Mouse (Mus musculus): ENCODE results near the gene Eef1a2. TPM values are rescaled to one million over a fixed set of nuclear protein-coding genes. Genes with fewer than 3 reads are reported as not detected.
A peak's percentile ranks its signal among the peaks of the same experiment; 100 is the strongest.

Gene Eef1a2
- 0.43 TPM in 1 of 2 replicates, not detected in the other for polyA plus RNA-seq (2011; ENCODE audit: insufficient read depth, insufficient read length, low read depth, missing spikeins)

- Histone ChIP-seq H3K4me3 (ENCODE audit: low read depth, low read length) (peak within 1 kb of the TSS; percentile 71), H3K4me1 (ENCODE audit: control insufficient read depth, insufficient read depth, low read length) (no peaks in the 10 kb centered on the region), H3K36me3 (ENCODE audit: control insufficient read depth, insufficient read depth, low read length, poor library complexity, severe bottlenecking) (no peaks in the 10 kb centered on the region), H3K9me3 (replicated peaks; ENCODE audit: control insufficient read depth, insufficient read depth, low read length, poor library complexity, severe bottlenecking) (no peaks in the 10 kb centered on the region), H3K27ac (ENCODE audit: insufficient read depth, low read length) (no peak within 1 kb of the TSS), H3K9ac (ENCODE audit: low read depth, poor library complexity, severe bottlenecking) (peak within 1 kb of the TSS; percentile 15; the same call in 1 of the 2 replicates), H3K27me3 (ENCODE audit: control insufficient read depth, insufficient read depth, low read length, poor library complexity, severe bottlenecking) (no peaks in the 10 kb centered on the region)
- TF ChIP-seq POLR2A (IDR thresholded peaks at IDR 0.05; ENCODE audit: insufficient read depth, low read length) (no peak), CTCF (IDR thresholded peaks at IDR 0.05; ENCODE audit: low read depth, low read length) (no peak), EP300 (IDR thresholded peaks at IDR 0.05; ENCODE audit: insufficient read depth, low read depth, low read length) (no peak)
Observed at GRCm38 (mm10) chr2:181156248-181157121, at the start of gene Eef1a2. Gene Eef1a2 (minus strand): TSS chr2:181157014.

GRCm38 (mm10) chr2:181206118-181206517, 49.3 kb upstream of the Eef1a2 start:
- Histone ChIP-seq H3K36me3 (ENCODE audit: control insufficient read depth, insufficient read depth, low read length, poor library complexity, severe bottlenecking) (no peaks in the 10 kb centered on the region), H3K4me3 (ENCODE audit: low read depth, low read length) (no peak overlapping the region), H3K27ac (ENCODE audit: insufficient read depth, low read length) (no peak overlapping the region), H3K27me3 (ENCODE audit: control insufficient read depth, insufficient read depth, low read length, poor library complexity, severe bottlenecking) (no peaks in the 10 kb centered on the region), H3K4me1 (ENCODE audit: control insufficient read depth, insufficient read depth, low read length) (no peaks in the 10 kb centered on the region), H3K9ac (ENCODE audit: low read depth, poor library complexity, severe bottlenecking) (no peak overlapping the region), H3K9me3 (replicated peaks; ENCODE audit: control insufficient read depth, insufficient read depth, low read length, poor library complexity, severe bottlenecking) (no peaks in the 10 kb centered on the region)
- TF ChIP-seq POLR2A (IDR thresholded peaks at IDR 0.05; ENCODE audit: insufficient read depth, low read length) (no peak), EP300 (IDR thresholded peaks at IDR 0.05; ENCODE audit: insufficient read depth, low read depth, low read length) (no peak)

DNA sequence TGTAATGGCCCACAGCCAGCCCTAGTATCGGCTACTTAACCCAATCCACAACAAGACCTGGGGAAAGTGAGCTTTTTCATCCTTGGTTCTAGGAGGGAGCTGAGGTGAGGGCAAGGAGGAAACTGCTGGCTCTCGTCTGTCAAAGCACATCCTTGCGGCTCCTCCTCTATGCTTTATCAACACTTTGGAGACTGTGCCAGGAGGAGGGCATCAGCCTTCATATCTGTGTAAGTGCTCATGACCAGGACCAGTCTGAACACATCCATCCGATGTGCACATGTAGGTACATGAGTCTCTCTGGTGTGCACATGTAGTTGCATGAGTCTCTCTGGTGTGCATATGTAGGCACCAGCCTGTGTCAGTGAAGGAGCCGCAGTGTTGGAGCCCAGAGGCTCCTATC, 48.9 kb upstream of the Eef1a2 start:
- TF ChIP-seq CTCF (IDR thresholded peaks at IDR 0.05; ENCODE audit: low read depth, low read length) (no peak), EP300 (IDR thresholded peaks at IDR 0.05; ENCODE audit: insufficient read depth, low read depth, low read length) (no peak), POLR2A (IDR thresholded peaks at IDR 0.05; ENCODE audit: insufficient read depth, low read length) (no peak)
- Histone ChIP-seq H3K27ac (ENCODE audit: insufficient read depth, low read length) (no peak overlapping the region), H3K4me1 (ENCODE audit: control insufficient read depth, insufficient read depth, low read length) (no peaks in the 10 kb centered on the region), H3K4me3 (ENCODE audit: low read depth, low read length) (no peak overlapping the region), H3K9me3 (replicated peaks; ENCODE audit: control insufficient read depth, insufficient read depth, low read length, poor library complexity, severe bottlenecking) (no peaks in the 10 kb centered on the region), H3K9ac (ENCODE audit: low read depth, poor library complexity, severe bottlenecking) (no peak overlapping the region), H3K27me3 (ENCODE audit: control insufficient read depth, insufficient read depth, low read length, poor library complexity, severe bottlenecking) (no peaks in the 10 kb centered on the region), H3K36me3 (ENCODE audit: control insufficient read depth, insufficient read depth, low read length, poor library complexity, severe bottlenecking) (no peaks in the 10 kb centered on the region)

DNA sequence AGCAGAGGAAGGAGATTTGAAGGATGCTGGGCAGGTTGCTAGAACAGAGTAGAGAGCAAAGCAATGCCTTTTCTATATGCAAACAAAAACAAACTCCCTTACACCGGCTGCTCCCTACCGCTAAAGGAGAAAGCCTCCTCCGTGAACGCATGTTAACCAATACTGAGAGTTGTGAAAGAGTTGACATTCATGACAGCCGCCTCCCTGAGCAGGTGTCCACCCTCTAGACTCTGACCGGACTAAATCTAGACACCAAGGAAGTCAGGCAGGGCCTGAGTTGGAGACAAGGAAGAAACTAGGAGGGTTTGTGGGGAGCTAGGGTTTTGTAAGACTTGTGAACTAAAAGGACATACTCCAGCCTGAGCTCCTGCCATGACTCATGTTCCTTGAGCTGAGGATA, 46.1 kb upstream of the Eef1a2 start:
- Histone ChIP-seq H3K27me3 (ENCODE audit: control insufficient read depth, insufficient read depth, low read length, poor library complexity, severe bottlenecking) (no peaks in the 10 kb centered on the region), H3K4me1 (ENCODE audit: control insufficient read depth, insufficient read depth, low read length) (no peaks in the 10 kb centered on the region), H3K36me3 (ENCODE audit: control insufficient read depth, insufficient read depth, low read length, poor library complexity, severe bottlenecking) (no peaks in the 10 kb centered on the region), H3K4me3 (ENCODE audit: low read depth, low read length) (no peak overlapping the region), H3K9me3 (replicated peaks; ENCODE audit: control insufficient read depth, insufficient read depth, low read length, poor library complexity, severe bottlenecking) (no peaks in the 10 kb centered on the region), H3K9ac (ENCODE audit: low read depth, poor library complexity, severe bottlenecking) (no peak overlapping the region), H3K27ac (ENCODE audit: insufficient read depth, low read length) (no peak overlapping the region)
- TF ChIP-seq EP300 (IDR thresholded peaks at IDR 0.05; ENCODE audit: insufficient read depth, low read depth, low read length) (no peak), CTCF (IDR thresholded peaks at IDR 0.05; ENCODE audit: low read depth, low read length) (no peak), POLR2A (IDR thresholded peaks at IDR 0.05; ENCODE audit: insufficient read depth, low read length) (no peak)

- H3K4me3 ChIP-seq (ENCODE audit: low read depth, low read length) = no peak within 1 kb of the TSS
- no peak for TF ChIP-seq EP300 (IDR thresholded peaks at IDR 0.05; ENCODE audit: insufficient read depth, low read depth, low read length)
- TF ChIP-seq POLR2A (IDR thresholded peaks at IDR 0.05; ENCODE audit: insufficient read depth, low read length) = no peak
- TF ChIP-seq CTCF (IDR thresholded peaks at IDR 0.05; ENCODE audit: low read depth, low read length) = no peak
- H3K36me3 ChIP-seq (ENCODE audit: control insufficient read depth, insufficient read depth, low read length, poor library complexity, severe bottlenecking) = no peaks in the 10 kb centered on the region
- H3K4me1 ChIP-seq (ENCODE audit: control insufficient read depth, insufficient read depth, low read length) = no peaks in the 10 kb centered on the region
- H3K27me3 ChIP-seq (ENCODE audit: control insufficient read depth, insufficient read depth, low read length, poor library complexity, severe bottlenecking) = no peaks in the 10 kb centered on the region
- H3K27ac ChIP-seq (ENCODE audit: insufficient read depth, low read length) = no peak within 1 kb of the TSS
- no peak within 1 kb of the TSS for H3K9ac ChIP-seq (ENCODE audit: low read depth, poor library complexity, severe bottlenecking)
- no peaks in the 10 kb centered on the region for H3K9me3 ChIP-seq (replicated peaks; ENCODE audit: control insufficient read depth, insufficient read depth, low read length, poor library complexity, severe bottlenecking)
Observed at GRCm38 (mm10) chr2:181202422-181202821, 45.6 kb upstream of the Eef1a2 start, which contains the start of gene Ptk6. Gene Ptk6 (minus strand): TSS chr2:181202789.

- Histone ChIP-seq H3K4me3 (ENCODE audit: low read depth, low read length) (no peak overlapping the region), H3K4me1 (ENCODE audit: control insufficient read depth, insufficient read depth, low read length) (no peaks in the 10 kb centered on the region), H3K27me3 (ENCODE audit: control insufficient read depth, insufficient read depth, low read length, poor library complexity, severe bottlenecking) (no peaks in the 10 kb centered on the region), H3K9ac (ENCODE audit: low read depth, poor library complexity, severe bottlenecking) (no peak overlapping the region), H3K9me3 (replicated peaks; ENCODE audit: control insufficient read depth, insufficient read depth, low read length, poor library complexity, severe bottlenecking) (no peaks in the 10 kb centered on the region), H3K27ac (ENCODE audit: insufficient read depth, low read length) (no peak overlapping the region), H3K36me3 (ENCODE audit: control insufficient read depth, insufficient read depth, low read length, poor library complexity, severe bottlenecking) (no peaks in the 10 kb centered on the region)
- TF ChIP-seq EP300 (IDR thresholded peaks at IDR 0.05; ENCODE audit: insufficient read depth, low read depth, low read length) (no peak), POLR2A (IDR thresholded peaks at IDR 0.05; ENCODE audit: insufficient read depth, low read length) (no peak), CTCF (IDR thresholded peaks at IDR 0.05; ENCODE audit: low read depth, low read length) (no peak)
Observed at GRCm38 (mm10) chr2:181201606-181202005, 44.8 kb upstream of the Eef1a2 start.

Measured in ES-Bruce4 (cell line).